Mouse (Mus musculus): Measurements from ENCODE around the gene Mpc1. TPM values are rescaled to one million over a fixed set of nuclear protein-coding genes. Genes with fewer than 3 reads are reported as not detected.
A peak's percentile ranks its signal among the peaks of the same experiment; 100 is the strongest.

Mpc1 gene
- total and polyA plus RNA-seq, 3 experiments: 66.7 to 232 (median 77.4) TPM

DNA sequence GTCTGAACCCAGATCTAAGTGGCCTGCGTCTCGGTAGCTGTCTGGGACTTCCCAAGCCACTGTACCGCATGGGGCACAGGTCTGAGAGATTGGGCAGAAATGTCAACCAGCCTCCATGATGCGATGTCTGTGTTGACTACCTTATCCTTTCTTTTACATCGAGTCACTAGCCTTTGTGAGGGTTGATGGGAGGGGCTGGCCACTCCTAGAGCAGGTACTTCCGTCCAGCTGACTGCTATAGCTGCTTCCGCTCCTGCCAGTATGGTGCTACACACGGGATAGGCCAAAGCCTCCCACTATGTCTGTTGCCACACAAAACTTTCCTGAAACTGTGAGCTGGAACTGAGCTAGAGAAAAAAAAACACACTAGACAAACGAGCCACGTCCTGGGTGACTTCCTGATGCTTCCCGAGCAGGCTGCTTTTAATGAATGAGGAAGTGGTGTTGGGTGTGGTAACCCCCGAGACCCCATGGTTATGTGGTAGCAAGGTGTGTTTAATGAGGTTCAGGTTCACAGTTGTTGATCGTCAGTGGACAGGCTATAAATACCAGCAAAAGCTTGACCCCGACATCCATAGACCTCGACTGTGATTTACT, 49.0 kb upstream of the Mpc1 start:
- no peak overlapping the region for H3K4me3 ChIP-seq (replicated peaks in 1 of 3; ENCODE audit: low read depth in 2 of 3, low read length in 2 of 3, poor library complexity in 1 of 3)
- no peak overlapping the region for H3K27ac ChIP-seq (ENCODE audit: insufficient read depth, low read depth)
- 0 out of 2 replicates have a peak overlapping the region, but pooled peaks have one; percentile 0 for H3K4me2 ChIP-seq (ENCODE audit: insufficient read depth, low read depth, poor library complexity, severe bottlenecking)
- no peak for DNase-seq (ENCODE audit: extremely low read depth)
- peaks cover 15% of the 10 kb centered on the region for H3K9me3 ChIP-seq (replicated peaks; ENCODE audit: low read length)
- H3K4me1 ChIP-seq (ENCODE audit: control insufficient read depth in 1 of 2, insufficient read depth in 2 of 2): peaks cover 19 to 72% of the 10 kb centered on the region in 2 experiments
- no peak overlapping the region for H3K9ac ChIP-seq (ENCODE audit: insufficient read depth, low read depth)
- dilution Hi-C loops (cut with MboI; ENCODE audit: extremely low pct_ligation_motif_present, extremely low pct_unique_long_range_greater_than_20kb, low sequenced_read_pairs): no loop called here
- TF ChIP-seq ELF1 (IDR thresholded peaks at IDR 0.05; ENCODE audit: low read depth, low read length) (peak; percentile 22; the same call in 1 of the 2 replicates), TBP (conservative IDR thresholded peaks at IDR 0.05; ENCODE audit: low read depth, low read length) (no peak), MAX (IDR thresholded peaks at IDR 0.05; ENCODE audit: low read length) (no peak), ZC3H11A (IDR thresholded peaks at IDR 0.05; ENCODE audit: low read depth, low read length) (no peak), ZKSCAN1 (IDR thresholded peaks at IDR 0.05; ENCODE audit: borderline replicate concordance, low read depth, low read length) (no peak)
- peaks cover 4% of the 10 kb centered on the region for H3K27me3 ChIP-seq (replicated peaks)
- H3K79me2 ChIP-seq (replicated peaks; ENCODE audit: control insufficient read depth, extremely low read depth, insufficient read depth, poor library complexity, severe bottlenecking): no peaks in the 10 kb centered on the region
- in situ Hi-C loops (cut with MboI; ENCODE audit: low pct_ligation_motif_present, low pct_unique_long_range_greater_than_20kb, low sequenced_read_pairs): no loop called here
- H3K36me3 ChIP-seq (replicated peaks in 1 of 2; ENCODE audit: control insufficient read depth in 1 of 2, insufficient read depth in 1 of 2, low read length in 1 of 2): no peaks in the 10 kb centered on the region

DNA sequence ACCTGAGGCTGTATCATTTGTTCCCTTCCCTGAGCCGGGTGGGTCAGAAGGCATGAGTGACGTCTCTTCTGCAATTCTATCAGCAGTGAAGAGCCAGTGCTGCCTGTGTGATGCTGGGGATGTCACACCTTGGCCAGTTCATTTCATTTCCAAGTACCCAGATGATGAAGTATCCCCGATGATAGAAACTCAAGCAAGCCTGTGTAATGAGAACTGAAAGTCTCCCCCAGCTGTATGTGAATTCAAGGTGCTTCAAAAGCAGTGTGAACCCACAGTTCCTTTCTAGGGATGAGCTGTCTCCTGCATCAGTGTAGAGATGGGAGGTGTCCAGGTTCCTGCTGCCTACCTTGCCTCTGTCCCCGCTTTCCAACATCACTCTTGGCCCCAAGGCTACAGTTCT, 48.2 kb upstream of the Mpc1 start:
- no peak for DNase-seq (ENCODE audit: extremely low read depth)
- Histone ChIP-seq H3K9me3 (replicated peaks; ENCODE audit: low read length) (peaks cover 15% of the 10 kb centered on the region), H3K27me3 (replicated peaks) (peaks cover 3% of the 10 kb centered on the region), H3K27ac (ENCODE audit: insufficient read depth, low read depth) (no peak overlapping the region), H3K4me1 (ENCODE audit: control insufficient read depth in 1 of 2, insufficient read depth in 2 of 2) (peaks cover 23 to 78% of the 10 kb centered on the region in 2 experiments), H3K36me3 (replicated peaks in 1 of 2; ENCODE audit: control insufficient read depth in 1 of 2, insufficient read depth in 1 of 2, low read length in 1 of 2) (no peaks in the 10 kb centered on the region), H3K79me2 (replicated peaks; ENCODE audit: control insufficient read depth, extremely low read depth, insufficient read depth, poor library complexity, severe bottlenecking) (no peaks in the 10 kb centered on the region), H3K4me3 (replicated peaks in 1 of 3; ENCODE audit: low read depth in 2 of 3, low read length in 2 of 3, poor library complexity in 1 of 3) (no peak overlapping the region), H3K9ac (ENCODE audit: insufficient read depth, low read depth) (no peak overlapping the region), H3K4me2 (ENCODE audit: insufficient read depth, low read depth, poor library complexity, severe bottlenecking) (no peak overlapping the region)
- dilution Hi-C loops (cut with MboI; ENCODE audit: extremely low pct_ligation_motif_present, extremely low pct_unique_long_range_greater_than_20kb, low sequenced_read_pairs): no loop called here
- in situ Hi-C loops (cut with MboI; ENCODE audit: low pct_ligation_motif_present, low pct_unique_long_range_greater_than_20kb, low sequenced_read_pairs): no loop called here
- peak; percentile 43 for TF ChIP-seq BHLHE40 (IDR thresholded peaks at IDR 0.05; ENCODE audit: low read depth, low read length)
- TF ChIP-seq CHD1 (IDR thresholded peaks at IDR 0.05; ENCODE audit: low read depth, low read length): no peak
- TF ChIP-seq ETS1 (conservative IDR thresholded peaks at IDR 0.05; ENCODE audit: low read depth, low read length): peak; percentile 44
- no peak for TF ChIP-seq NELFE (IDR thresholded peaks at IDR 0.05; ENCODE audit: low read depth, low read length)
- 0 out of 2 replicates have a peak, but pooled peaks have one; percentile 44 for TF ChIP-seq JUND (conservative IDR thresholded peaks at IDR 0.05; ENCODE audit: low read depth, low read length)
- TF ChIP-seq E2F4 (IDR thresholded peaks at IDR 0.05; ENCODE audit: insufficient replicate concordance, low read depth, low read length): no peak
- no peak for TF ChIP-seq CHD2 (IDR thresholded peaks at IDR 0.05; ENCODE audit: low read length)
- no peak for TF ChIP-seq JUN (IDR thresholded peaks at IDR 0.05; ENCODE audit: insufficient read depth, low read depth, low read length)
- no peak for TF ChIP-seq TBP (conservative IDR thresholded peaks at IDR 0.05; ENCODE audit: low read depth, low read length)
- TF ChIP-seq EP300 (IDR thresholded peaks at IDR 0.05; ENCODE audit: low read length): peak; percentile 77
- TF ChIP-seq HCFC1 (IDR thresholded peaks at IDR 0.05; ENCODE audit: low read depth, low read length): no peak
- no peak for TF ChIP-seq POLR2AphosphoS2 (IDR thresholded peaks at IDR 0.05; ENCODE audit: low read depth, low read length)
- no peak for TF ChIP-seq USF2 (conservative IDR thresholded peaks at IDR 0.05; ENCODE audit: low read depth, low read length)
- no peak for TF ChIP-seq USF1 (IDR thresholded peaks at IDR 0.05; ENCODE audit: low read depth, low read length)
- TF ChIP-seq SIN3A (IDR thresholded peaks at IDR 0.05; ENCODE audit: low read length): no peak
- peak; percentile 55; the same call in 1 of the 2 replicates for TF ChIP-seq MAX (IDR thresholded peaks at IDR 0.05; ENCODE audit: low read length)
- TF ChIP-seq ZKSCAN1 (IDR thresholded peaks at IDR 0.05; ENCODE audit: borderline replicate concordance, low read depth, low read length): no peak
- TF ChIP-seq ZC3H11A (IDR thresholded peaks at IDR 0.05; ENCODE audit: low read depth, low read length): no peak
- no peak for TF ChIP-seq MXI1 (IDR thresholded peaks at IDR 0.05; ENCODE audit: low read depth, low read length)
- no peak for TF ChIP-seq PAX5 (IDR thresholded peaks at IDR 0.05; ENCODE audit: low read length)
- no peak for TF ChIP-seq MAFK (IDR thresholded peaks at IDR 0.05; ENCODE audit: insufficient replicate concordance, low read length)
- TF ChIP-seq ZMIZ1 (IDR thresholded peaks at IDR 0.05; ENCODE audit: low read depth, low read length): no peak
- TF ChIP-seq KAT2A (IDR thresholded peaks at IDR 0.05; ENCODE audit: insufficient replicate concordance, low read length): no peak
- 0 out of 2 replicates have a peak, but pooled peaks have one; percentile 39 for TF ChIP-seq MYC (IDR thresholded peaks at IDR 0.05; ENCODE audit: low read depth, low read length)
- 0 out of 2 replicates have a peak, but pooled peaks have one; percentile 48 for TF ChIP-seq RCOR1 (conservative IDR thresholded peaks at IDR 0.05; ENCODE audit: low read depth, low read length)
- no peak for TF ChIP-seq NRF1 (IDR thresholded peaks at IDR 0.05; ENCODE audit: low read depth, low read length)
- TF ChIP-seq UBTF (IDR thresholded peaks at IDR 0.05; ENCODE audit: low read depth, low read length): no peak
- peak; percentile 61 for TF ChIP-seq IRF4 (IDR thresholded peaks at IDR 0.05; ENCODE audit: low read depth, low read length)
- 0 out of 2 replicates have a peak, but pooled peaks have one; percentile 33 for TF ChIP-seq TCF12 (IDR thresholded peaks at IDR 0.05; ENCODE audit: low read depth, low read length)
- TF ChIP-seq SMC3 (IDR thresholded peaks at IDR 0.05; ENCODE audit: low read depth, low read length): no peak
- no peak for TF ChIP-seq CTCF (conservative IDR thresholded peaks at IDR 0.05 in 1 of 2, IDR thresholded peaks at IDR 0.05 in 1 of 2; ENCODE audit: low read depth in 2 of 2, low read length in 2 of 2)

Measured in CH12.LX (cell line).